Mouse (Mus musculus) kidney, embryonic 16.5 days (tissue): ENCODE measurements around the gene Dop1a. TPM values are rescaled to one million over a fixed set of nuclear protein-coding genes. Genes with fewer than 3 reads are reported as not detected.
A peak's percentile ranks its signal among the peaks of the same experiment; 100 is the strongest.

Source experiments
- ATAC-seq: fragments of 200-750 bp; cut with Nextera tagmentation; 2 replicates; pipeline ENCODE4 v1.8.0; 2017; ENCODE audit warnings: moderate TSS enrichment; ENCODE audit not compliant: low FRiP score, low TSS enrichment
- H3K27ac ChIP-seq: fragments of 300-500 bp; sonication (generic); 2 replicates; pipeline ENCODE4 v1.5.1; 2014; ENCODE audit warnings: low read length
- H3K27me3 ChIP-seq: fragments of 300-500 bp; sonication (generic); 2 replicates; pipeline ENCODE4 v1.6.1; 2014; ENCODE audit warnings: low read length, control low read depth, mixed read lengths; ENCODE audit not compliant: insufficient read depth
- H3K36me3 ChIP-seq: fragments of 300-500 bp; sonication (generic); 2 replicates; pipeline ENCODE4 v1.6.1; 2014; ENCODE audit warnings: low read length, control low read depth, mixed read lengths; ENCODE audit not compliant: insufficient read depth
- H3K4me1 ChIP-seq: fragments of 300-500 bp; sonication (generic); 2 replicates; pipeline ENCODE4 v1.6.1; 2014; ENCODE audit warnings: low read length, control low read depth, mixed read lengths; ENCODE audit not compliant: insufficient read depth
- H3K4me2 ChIP-seq: fragments of 300-500 bp; sonication (generic); replicated peaks from 2 replicates; pipeline ENCODE4 v1.6.1; 2014; ENCODE audit warnings: low read depth, low read length
- H3K4me3 ChIP-seq: fragments of 300-500 bp; sonication (generic); 2 replicates; pipeline ENCODE4 v1.5.1; 2014; ENCODE audit warnings: mild to moderate bottlenecking, low read length
- H3K9ac ChIP-seq: fragments of 300-500 bp; sonication (generic); replicated peaks from 2 replicates; pipeline ENCODE4 v1.6.1; 2014; ENCODE audit warnings: low read length
- H3K9me3 ChIP-seq: fragments of 300-500 bp; sonication (generic); 2 replicates; pipeline ENCODE4 v1.6.1; 2016; ENCODE audit warnings: low read length, control low read depth
- WGBS: fragments of 180-500 bp; shearing (Covaris S2); extraction: QIAGEN DNeasy Blood & Tissue Kit; methylation state at CpG from one replicate; pipeline ENCODE4 v1.1.7; 2014; 5-methylcytosine and 5-hydroxymethylcytosine counted together
- polyA plus RNA-seq: library from polyadenylated mRNA; unstranded; fragments of >200 nt; fragmentation: Nextera tagmentation; extraction: Ambion mirVana; gene quantifications from 2 replicates; pipeline ENCODE4 v1.2.1, GENCODE M21; 2015

Gene Dop1a
- polyA plus RNA-seq, 1 experiment from 2014 or later, result 10.9 TPM

DNA sequence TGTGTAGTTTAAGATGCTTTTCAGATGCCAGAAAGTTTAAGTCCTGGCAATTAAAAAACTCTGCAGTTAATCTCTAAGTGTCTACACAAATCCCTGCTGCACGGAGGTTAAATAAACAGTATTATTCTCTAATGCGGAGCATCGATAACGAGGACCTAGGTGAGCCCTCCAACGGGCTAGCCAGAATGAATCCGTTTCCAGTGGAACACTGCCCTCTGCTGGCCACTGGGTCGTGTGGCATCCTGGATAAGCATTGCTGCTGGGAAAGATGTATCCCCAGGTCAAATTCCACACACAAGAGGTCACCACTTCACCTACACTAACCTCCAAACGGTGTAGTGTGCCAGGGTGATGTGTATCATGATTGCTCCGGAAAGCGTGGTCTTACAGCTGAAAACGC is 17.4 kb upstream of the Dop1a start:
- Histone ChIP-seq H3K36me3 (0 out of 2 replicates have a peak, but pooled peaks cover 3% of the 10 kb centered on the region), H3K9me3 (0 out of 2 replicates have a peak, but pooled peaks cover 3% of the 10 kb centered on the region), H3K4me2 (0 out of 2 replicates have a peak overlapping the region, but pooled peaks have one; percentile 9), H3K27me3 (no peaks in the 10 kb centered on the region), H3K27ac (no peak overlapping the region), H3K4me1 (peaks cover 13% of the 10 kb centered on the region), H3K9ac (no peak overlapping the region), H3K4me3 (no peak overlapping the region)
- WGBS, result 3% methylated on average over 11 of the region's 11 CpGs
- ATAC-seq, result peak; percentile 79

GRCm38 (mm10) chr9:86451094-86451493 is 15.9 kb upstream of the Dop1a start:
- H3K4me2 ChIP-seq, result no peak overlapping the region

DNA sequence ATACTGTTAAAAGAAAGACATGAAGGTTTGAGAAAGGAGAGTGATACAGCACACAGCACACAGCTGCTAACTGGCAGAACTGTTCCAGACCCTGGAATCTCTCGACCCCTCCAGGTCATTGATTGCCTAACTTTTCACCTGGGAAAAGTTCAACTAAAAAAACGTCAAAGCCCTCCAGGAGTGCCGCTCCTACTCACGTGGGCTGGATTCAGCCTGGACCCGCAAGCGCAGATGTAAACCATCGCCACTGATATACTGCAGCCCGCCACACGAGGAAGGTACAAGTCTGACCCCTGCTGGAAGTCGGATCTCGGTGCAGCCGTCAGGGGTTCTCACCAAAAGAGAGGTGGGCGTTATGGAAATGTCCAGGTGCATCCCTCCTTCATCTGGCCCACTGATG is 15.3 kb upstream of the Dop1a start:
- 0 out of 2 replicates have a peak overlapping the region, but pooled peaks have one; percentile 6 for H3K4me3 ChIP-seq

More at GRCm38 (mm10) chr9:86451094-86451493, 15.9 kb upstream of the Dop1a start:
- Histone ChIP-seq H3K4me1 (peaks cover 13% of the 10 kb centered on the region), H3K9me3 (no peaks in the 10 kb centered on the region), H3K27me3 (no peaks in the 10 kb centered on the region), H3K9ac (no peak overlapping the region), H3K27ac (no peak overlapping the region), H3K36me3 (no peaks in the 10 kb centered on the region), H3K4me3 (no peak overlapping the region)
- no peak for ATAC-seq
- WGBS, result 60% methylated on average over 6 of the region's 6 CpGs

DNA sequence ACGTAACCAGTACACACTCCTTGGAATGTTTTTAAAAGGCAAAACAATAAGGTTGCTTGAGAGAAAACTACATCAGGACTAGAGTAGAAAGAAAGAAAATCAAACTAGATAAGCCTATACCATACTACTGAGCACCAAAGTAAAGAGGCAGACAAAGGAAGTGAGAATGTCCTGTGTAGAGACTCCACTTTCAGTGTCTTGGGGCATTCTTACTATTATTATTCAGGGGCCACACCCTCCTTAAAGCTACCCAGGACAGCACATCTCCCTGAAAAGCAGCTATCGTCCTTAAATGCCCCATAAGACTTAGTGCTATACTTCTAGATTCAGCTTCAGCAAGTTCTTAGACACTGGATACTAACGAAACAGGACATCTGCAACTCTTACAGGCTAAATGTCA is 13.3 kb upstream of the Dop1a start:
- Histone ChIP-seq H3K4me1 (peaks cover 6% of the 10 kb centered on the region; the same call in 1 of the 2 replicates), H3K27ac (no peak overlapping the region), H3K4me3 (no peak overlapping the region), H3K9me3 (no peaks in the 10 kb centered on the region), H3K9ac (no peak overlapping the region), H3K36me3 (no peaks in the 10 kb centered on the region), H3K27me3 (no peaks in the 10 kb centered on the region), H3K4me2 (no peak overlapping the region)
- ATAC-seq, result no peak
- WGBS, result 83% methylated on average over 3 of the region's 3 CpGs

More for the DNA sequence above, 15.3 kb upstream of the Dop1a start:
- WGBS, result 1% methylated on average over 13 of the region's 13 CpGs
- no peaks in the 10 kb centered on the region for H3K27me3 ChIP-seq
- no peaks in the 10 kb centered on the region for H3K36me3 ChIP-seq
- ATAC-seq, result peak; percentile 83; the same call in 1 of the 2 replicates
- 0 out of 2 replicates have a peak overlapping the region, but pooled peaks have one; percentile 22 for H3K9ac ChIP-seq
- H3K4me1 ChIP-seq, result peaks cover 13% of the 10 kb centered on the region
- no peak overlapping the region for H3K27ac ChIP-seq
- H3K9me3 ChIP-seq, result no peaks in the 10 kb centered on the region
- peak overlapping the region; percentile 45 for H3K4me2 ChIP-seq

DNA sequence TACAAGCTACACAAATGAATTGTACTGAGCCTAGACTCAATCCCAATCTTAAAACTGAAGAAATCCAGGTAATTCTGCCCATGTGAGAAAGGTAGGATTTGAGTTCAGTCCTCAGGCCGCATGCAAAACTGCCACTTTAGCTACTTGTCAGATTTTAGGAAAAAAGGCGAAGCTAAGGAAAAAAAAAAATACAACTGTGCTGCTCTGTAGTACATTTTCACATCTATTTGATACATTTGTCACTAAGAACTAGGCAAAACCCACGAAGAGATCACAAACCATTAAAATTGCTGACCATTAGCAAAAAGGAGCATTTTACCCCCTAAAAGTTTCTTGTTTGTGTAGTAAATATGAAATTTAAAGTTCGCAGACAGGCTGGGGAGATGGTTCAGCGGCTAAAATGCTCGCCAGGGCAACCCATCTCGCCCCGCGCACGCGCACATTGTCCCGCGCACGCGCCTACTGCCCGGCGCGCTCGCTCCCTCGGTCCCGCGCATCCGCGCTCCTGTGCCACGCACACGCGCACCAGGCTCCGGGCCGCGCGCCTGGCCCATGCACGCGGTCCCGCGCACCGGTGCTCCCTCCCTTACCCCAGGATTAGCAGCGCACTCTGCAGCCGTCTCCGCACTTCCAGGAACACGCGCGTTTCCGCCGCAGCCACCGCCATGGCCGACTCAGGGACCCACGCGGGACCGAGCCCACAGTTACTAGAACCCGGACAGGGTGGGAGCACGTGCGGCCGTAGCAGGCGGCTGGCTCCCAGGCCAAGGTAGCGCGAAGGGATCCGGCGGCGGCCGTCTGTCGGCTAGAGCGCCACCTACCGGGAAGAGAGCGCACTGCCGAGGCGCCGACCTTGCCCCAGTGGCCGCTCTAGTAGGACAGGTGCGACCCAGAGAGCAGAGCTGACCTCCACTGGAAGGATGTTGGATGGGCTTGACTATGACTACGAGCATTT is 2.5 kb upstream of the Dop1a start, which contains the start of gene Ube2cbp:
Ube2cbp (minus strand) TSS at position 800 of the 955 bp plus-strand sequence.
- Histone ChIP-seq H3K4me3 (peak within 1 kb of the TSS; percentile 87), H3K9me3 (no peaks in the 10 kb centered on the region), H3K27me3 (no peaks in the 10 kb centered on the region), H3K36me3 (no peaks in the 10 kb centered on the region), H3K4me1 (peaks cover 9% of the 10 kb centered on the region), H3K9ac (peak within 1 kb of the TSS; percentile 93), H3K27ac (peak within 1 kb of the TSS; percentile 71; the same call in 1 of the 2 replicates), H3K4me2 (peak within 1 kb of the TSS; percentile 70)
- WGBS, result 2% methylated on average over 63 of the region's 70 CpGs
- peak; percentile 90 for ATAC-seq

DNA sequence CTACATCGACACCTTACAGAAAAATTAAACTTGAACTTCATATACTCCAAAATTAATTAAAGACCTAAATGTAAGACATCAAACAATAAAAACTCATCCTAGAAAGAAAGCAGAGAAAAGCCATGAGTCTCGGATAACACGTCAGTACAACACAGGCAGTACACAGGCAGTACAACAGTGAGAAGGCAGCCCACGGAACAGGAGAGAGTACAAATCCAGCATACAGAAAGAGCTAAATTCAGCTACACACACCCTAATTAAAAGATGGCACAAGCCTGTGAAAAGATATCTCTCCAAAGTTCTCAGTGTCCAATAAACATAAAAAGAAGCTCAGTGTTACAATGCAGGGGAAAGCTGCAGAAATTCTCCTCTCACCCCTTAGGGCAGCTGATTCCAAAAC is 9.0 kb downstream of the Dop1a start:
- no peaks in the 10 kb centered on the region for H3K9me3 ChIP-seq
- H3K4me1 ChIP-seq, result no peaks in the 10 kb centered on the region
- H3K27ac ChIP-seq, result no peak overlapping the region
- H3K4me2 ChIP-seq, result no peak overlapping the region
- no peaks in the 10 kb centered on the region for H3K27me3 ChIP-seq
- 88% methylated on average over 4 of the region's 4 CpGs for WGBS
- H3K36me3 ChIP-seq, result no peaks in the 10 kb centered on the region
- no peak overlapping the region for H3K4me3 ChIP-seq
- no peak overlapping the region for H3K9ac ChIP-seq
- no peak for ATAC-seq

DNA sequence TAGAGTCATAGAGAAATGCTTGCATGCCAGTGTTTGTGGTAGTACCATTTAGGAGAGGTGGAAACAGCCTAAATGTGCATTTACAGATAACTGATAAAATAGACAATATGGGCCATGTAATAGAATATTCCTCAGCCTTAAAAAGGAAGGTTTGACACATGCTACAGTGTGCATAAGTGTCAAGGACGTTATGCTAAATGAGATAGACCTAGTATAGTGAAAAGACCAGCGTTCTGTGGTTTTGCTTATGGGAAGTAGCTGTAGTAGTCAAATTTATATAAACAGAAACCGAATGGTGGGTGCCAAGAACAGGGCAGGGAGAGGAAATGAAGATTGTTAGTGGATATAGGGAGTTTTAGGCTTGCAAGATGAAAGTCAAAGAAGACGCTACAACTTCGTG is 9.8 kb downstream of the Dop1a start:
- H3K4me1 ChIP-seq, result no peaks in the 10 kb centered on the region
- ATAC-seq, result no peak

DNA sequence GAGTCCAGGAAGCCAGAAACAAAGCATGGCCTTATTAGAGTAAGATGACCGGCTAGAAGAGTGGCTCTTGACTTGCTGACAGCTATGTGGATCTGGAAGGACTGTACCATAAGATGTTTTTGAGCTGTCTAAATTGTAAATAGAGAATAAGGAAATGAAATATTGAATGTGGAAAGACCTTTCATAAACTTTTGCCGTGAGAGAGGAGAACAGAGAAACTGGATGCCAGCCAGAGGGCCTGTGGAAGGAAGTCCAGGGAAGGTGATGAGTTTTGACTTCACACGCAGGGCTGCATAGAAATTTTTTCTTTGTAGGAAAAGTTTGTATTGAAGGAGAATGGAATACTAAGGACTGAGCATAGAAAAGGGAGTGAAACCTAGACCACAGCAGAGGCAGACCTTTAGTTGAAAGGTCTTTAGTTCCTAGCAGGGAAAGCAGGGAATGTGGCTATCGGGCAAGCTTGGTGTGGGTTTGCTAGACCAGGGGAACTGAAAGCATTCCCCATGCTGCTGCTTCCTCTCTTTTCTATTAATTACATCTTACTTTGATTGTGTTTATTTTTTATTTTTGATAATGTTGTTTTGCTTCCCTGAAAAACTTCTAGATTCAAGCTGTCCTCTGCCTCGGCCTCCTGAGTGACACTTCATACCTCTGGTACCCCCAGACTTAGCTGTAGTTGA is 11.6 kb downstream of the Dop1a start:
- H3K4me3 ChIP-seq, result no peak overlapping the region
- no peaks in the 10 kb centered on the region for H3K27me3 ChIP-seq
- no peaks in the 10 kb centered on the region for H3K9me3 ChIP-seq
- H3K9ac ChIP-seq, result no peak overlapping the region
- WGBS, result 74% methylated on average over 5 of the region's 5 CpGs
- ATAC-seq, result no peak
- no peaks in the 10 kb centered on the region for H3K4me1 ChIP-seq
- H3K36me3 ChIP-seq, result no peaks in the 10 kb centered on the region
- H3K27ac ChIP-seq, result no peak overlapping the region
- no peak overlapping the region for H3K4me2 ChIP-seq

More for the DNA sequence above, 9.8 kb downstream of the Dop1a start:
- Histone ChIP-seq H3K36me3 (no peaks in the 10 kb centered on the region), H3K9me3 (no peaks in the 10 kb centered on the region), H3K9ac (no peak overlapping the region), H3K27ac (no peak overlapping the region), H3K4me2 (no peak overlapping the region), H3K27me3 (no peaks in the 10 kb centered on the region), H3K4me3 (no peak overlapping the region)
- 74% methylated on average over 5 of the region's 5 CpGs for WGBS

GRCm38 (mm10) chr9:86482236-86482635 is 15.3 kb downstream of the Dop1a start:
- WGBS, result 79% methylated on average over 1 of the region's 1 CpGs

More at GRCm38 (mm10) chr9:86482236-86482635, 15.3 kb downstream of the Dop1a start:
- H3K27me3 ChIP-seq, result no peaks in the 10 kb centered on the region
- no peak overlapping the region for H3K4me2 ChIP-seq
- ATAC-seq, result no peak
- no peak overlapping the region for H3K9ac ChIP-seq
- H3K4me3 ChIP-seq, result no peak overlapping the region
- no peaks in the 10 kb centered on the region for H3K4me1 ChIP-seq
- H3K9me3 ChIP-seq, result no peaks in the 10 kb centered on the region
- no peaks in the 10 kb centered on the region for H3K36me3 ChIP-seq
- no peak overlapping the region for H3K27ac ChIP-seq
